Mouse (Mus musculus): ENCODE results near the gene Arhgap36. TPM values are rescaled to one million over a fixed set of nuclear protein-coding genes. Genes with fewer than 3 reads are reported as not detected.

Gene Arhgap36
- polyA plus RNA-seq (2015; fragmentation: Nextera tagmentation; extraction: Ambion mirVana) = 0.05 TPM in 1 of 2 replicates, not detected in the other

GRCm38 (mm10) chrX:49463442-49463970 is at the start of gene Arhgap36:
TSS of gene Arhgap36 (plus strand) at chrX:49463945.

Other genes with a start within 250 kb of the Arhgap36 start
- 4.8 and 5.2 TPM in 2 replicates for gene Enox2, start 175.7 kb upstream of the Arhgap36 start, polyA plus RNA-seq (2015; fragmentation: Nextera tagmentation; extraction: Ambion mirVana)
- not detected in 2 replicates for gene Olfr1320, start 208.4 kb downstream of the Arhgap36 start, polyA plus RNA-seq (2015; fragmentation: Nextera tagmentation; extraction: Ambion mirVana)

All from spleen, postnatal 0 days (tissue).